Mouse (Mus musculus) hematopoietic multipotent progenitor cell, adult 10-12 weeks (in vitro differentiated cells): ENCODE measurements around the gene Gm17783. TPM values are rescaled to one million over a fixed set of nuclear protein-coding genes. Genes with fewer than 3 reads are reported as not detected.

Experiments used
- polyA plus RNA-seq: library from polyadenylated mRNA; stranded (reverse); fragments of >175 nt; gene quantifications from 2 replicates; pipeline ENCODE4 v1.2.3, GENCODE M21; 2012; ENCODE audit warnings: low replicate concordance

The Gm17783 gene
- not detected in 2 replicates for polyA plus RNA-seq

GRCm38 (mm10) chr16:45531950-45532349 lies at the start of gene Gm17783:
TSS of gene Gm17783 (minus strand) at chr16:45532050.

GRCm38 (mm10) chr16:45535009-45535408 lies 3.2 kb upstream of the Gm17783 start, which contains the start of gene Slc9c1:
TSS of gene Slc9c1 (plus strand) at chr16:45535309.

GRCm38 (mm10) chr16:45492927-45493326 lies 38.9 kb downstream of the Gm17783 start, which contains the start of gene Gm609:
TSS of gene Gm609 (minus strand) at chr16:45492969.

Other genes with a start within 250 kb of the Gm17783 start
- 4.8 and 22.2 TPM in 2 replicates for gene Cd200, start 123.0 kb downstream of the Gm17783 start, polyA plus RNA-seq
- gene Gm609, start 39.1 kb downstream of the Gm17783 start, polyA plus RNA-seq = not detected in 2 replicates
- not detected in 2 replicates for gene Slc9c1, start 3.3 kb upstream of the Gm17783 start, polyA plus RNA-seq
- 0.24 and 0.66 TPM in 2 replicates for gene Gcsam, start 78.3 kb upstream of the Gm17783 start, polyA plus RNA-seq
- gene BC016579, start 122.0 kb upstream of the Gm17783 start, polyA plus RNA-seq = not detected in 2 replicates
- gene Tmprss7, start 161.6 kb upstream of the Gm17783 start, polyA plus RNA-seq = not detected in 2 replicates
- not detected in 2 replicates for gene Tagln3, start 192.6 kb upstream of the Gm17783 start, polyA plus RNA-seq
- 3.3 and 3.5 TPM in 2 replicates for gene Abhd10, start 210.9 kb upstream of the Gm17783 start, polyA plus RNA-seq